Mouse (Mus musculus) hindbrain, embryonic 15.5 days (tissue): Measurements from ENCODE around the gene Aebp2. TPM values are rescaled to one million over a fixed set of nuclear protein-coding genes. Genes with fewer than 3 reads are reported as not detected.
A peak's percentile ranks its signal among the peaks of the same experiment; 100 is the strongest.
"Not testable (repeated sequence)": the region's sequence is repeated elsewhere in the genome, so short reads cannot be mapped to it uniquely, and the experiment has no call there.

Source experiments
- ATAC-seq: fragments of 200-750 bp; cut with Nextera tagmentation; 2 replicates; pipeline ENCODE4 v1.8.0; 2017; ENCODE audit warnings: low read depth, moderate number of reproducible peaks, moderate TSS enrichment; ENCODE audit not compliant: low FRiP score
- H3K27ac ChIP-seq: fragments of 300-500 bp; sonication (generic); replicated peaks from 2 replicates; pipeline ENCODE4 v1.5.1; 2015; ENCODE audit warnings: mild to moderate bottlenecking, inconsistent platforms
- H3K27me3 ChIP-seq: fragments of 300-500 bp; sonication (generic); 2 replicates; pipeline ENCODE4 v1.6.1; 2015; ENCODE audit warnings: control low read depth, inconsistent platforms
- H3K36me3 ChIP-seq: fragments of 300-500 bp; sonication (generic); 2 replicates; pipeline ENCODE4 v1.6.1; 2015; ENCODE audit warnings: control low read depth, inconsistent platforms
- H3K4me1 ChIP-seq: fragments of 300-500 bp; sonication (generic); replicated peaks from 2 replicates; pipeline ENCODE4 v1.6.1; 2015; ENCODE audit warnings: control low read depth, inconsistent platforms
- H3K4me2 ChIP-seq: fragments of 300-500 bp; sonication (generic); 2 replicates; pipeline ENCODE4 v1.6.1; 2015; ENCODE audit warnings: moderate library complexity, mild to moderate bottlenecking, inconsistent platforms
- H3K4me3 ChIP-seq: fragments of 300-500 bp; sonication (generic); 2 replicates; pipeline ENCODE4 v1.5.1; 2015; ENCODE audit warnings: mild to moderate bottlenecking, inconsistent platforms
- H3K9ac ChIP-seq: fragments of 300-500 bp; sonication (generic); 2 replicates; pipeline ENCODE4 v1.6.1; 2015; ENCODE audit warnings: inconsistent platforms
- H3K9me3 ChIP-seq: fragments of 300-500 bp; sonication (generic); 2 replicates; pipeline ENCODE4 v1.6.1; 2016; ENCODE audit warnings: control low read depth, inconsistent platforms
- WGBS: fragments of 180-500 bp; shearing (Covaris S2); methylation state at CpG from one replicate; pipeline ENCODE4 v1.1.7; 2015; 5-methylcytosine and 5-hydroxymethylcytosine counted together
- polyA plus RNA-seq: library from polyadenylated mRNA; unstranded; fragments of >200 nt; fragmentation: Nextera tagmentation; extraction: Ambion mirVana; gene quantifications from 2 replicates; pipeline ENCODE4 v1.2.1, GENCODE M21; 2015

The Aebp2 gene
- polyA plus RNA-seq, 1 experiment from 2014 or later: 8.6 TPM

DNA sequence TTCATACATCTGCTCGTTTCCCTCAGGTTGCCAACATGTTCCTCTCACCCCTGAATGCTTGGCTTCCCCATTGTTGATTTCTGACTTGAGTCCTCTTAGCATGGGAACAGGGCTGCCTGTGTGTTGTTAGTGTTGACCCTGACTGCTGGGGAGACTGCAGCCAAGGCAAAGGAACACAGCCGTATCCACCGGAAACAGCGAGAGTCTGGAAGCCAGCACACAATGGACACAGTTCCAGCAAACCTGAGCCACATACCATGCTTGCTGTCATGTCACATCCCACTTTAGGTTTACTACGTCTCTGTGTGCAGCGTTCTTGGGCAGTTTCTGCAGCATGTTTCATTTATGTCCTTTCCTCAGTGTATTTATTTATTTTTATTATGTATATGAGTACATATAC, 39.8 kb downstream of the Aebp2 start:
- WGBS: 66% methylated on average over 6 of the region's 6 CpGs
- H3K4me1 ChIP-seq: peaks cover 17% of the 10 kb centered on the region
- no peak for ATAC-seq
- no peaks in the 10 kb centered on the region for H3K27me3 ChIP-seq
- H3K9me3 ChIP-seq: no peaks in the 10 kb centered on the region
- no peak overlapping the region for H3K9ac ChIP-seq
- no peak overlapping the region for H3K27ac ChIP-seq
- H3K36me3 ChIP-seq: no peaks in the 10 kb centered on the region
- H3K4me2 ChIP-seq: no peak overlapping the region
- no peak overlapping the region for H3K4me3 ChIP-seq

DNA sequence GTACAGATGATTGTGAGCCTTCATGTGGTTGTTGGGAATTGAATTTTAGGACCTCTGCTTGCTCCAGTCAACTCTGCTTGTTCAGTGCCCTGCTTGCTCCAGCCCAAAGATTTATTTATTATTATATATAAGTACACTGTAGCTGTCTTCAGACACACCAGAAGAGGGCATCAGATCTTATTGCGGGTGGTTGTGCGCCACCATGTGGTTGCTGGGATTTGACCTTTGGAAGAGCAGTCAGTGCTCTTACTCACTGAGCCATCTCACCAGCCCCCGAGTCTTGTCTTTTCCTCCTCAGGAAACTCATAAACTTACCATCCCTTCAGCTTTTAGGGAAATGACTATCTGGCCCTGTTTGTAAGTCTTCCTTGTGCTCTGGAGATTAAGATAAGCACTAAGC, 40.2 kb downstream of the Aebp2 start:
- peaks cover 21% of the 10 kb centered on the region for H3K4me1 ChIP-seq
- H3K36me3 ChIP-seq, H3K4me2 ChIP-seq, H3K9ac ChIP-seq, H3K9me3 ChIP-seq, H3K27me3 ChIP-seq, H3K4me3 ChIP-seq, ATAC-seq, H3K27ac ChIP-seq: not testable (repeated sequence)
- WGBS: 50% methylated on average over 3 of the region's 3 CpGs

DNA sequence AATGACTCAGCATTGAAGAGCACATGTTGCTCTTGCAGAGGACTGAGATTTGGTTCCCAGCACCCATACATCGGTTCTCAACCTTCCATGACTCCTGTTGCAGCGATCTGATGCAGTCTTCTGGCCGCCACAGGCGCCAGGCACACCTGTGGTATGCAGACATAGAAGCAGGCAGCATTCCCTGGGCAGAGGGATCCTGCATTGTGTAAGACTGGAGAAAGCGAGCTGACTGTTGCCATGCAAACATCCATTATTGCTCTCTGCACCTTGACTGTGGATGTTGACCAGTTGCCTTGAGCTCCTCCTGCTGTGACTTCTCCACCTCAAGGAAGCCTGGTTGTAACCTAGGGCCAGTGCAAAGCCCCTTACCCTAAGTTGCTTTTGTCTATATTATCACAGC, 42.1 kb downstream of the Aebp2 start:
- no peak overlapping the region for H3K27ac ChIP-seq

DNA sequence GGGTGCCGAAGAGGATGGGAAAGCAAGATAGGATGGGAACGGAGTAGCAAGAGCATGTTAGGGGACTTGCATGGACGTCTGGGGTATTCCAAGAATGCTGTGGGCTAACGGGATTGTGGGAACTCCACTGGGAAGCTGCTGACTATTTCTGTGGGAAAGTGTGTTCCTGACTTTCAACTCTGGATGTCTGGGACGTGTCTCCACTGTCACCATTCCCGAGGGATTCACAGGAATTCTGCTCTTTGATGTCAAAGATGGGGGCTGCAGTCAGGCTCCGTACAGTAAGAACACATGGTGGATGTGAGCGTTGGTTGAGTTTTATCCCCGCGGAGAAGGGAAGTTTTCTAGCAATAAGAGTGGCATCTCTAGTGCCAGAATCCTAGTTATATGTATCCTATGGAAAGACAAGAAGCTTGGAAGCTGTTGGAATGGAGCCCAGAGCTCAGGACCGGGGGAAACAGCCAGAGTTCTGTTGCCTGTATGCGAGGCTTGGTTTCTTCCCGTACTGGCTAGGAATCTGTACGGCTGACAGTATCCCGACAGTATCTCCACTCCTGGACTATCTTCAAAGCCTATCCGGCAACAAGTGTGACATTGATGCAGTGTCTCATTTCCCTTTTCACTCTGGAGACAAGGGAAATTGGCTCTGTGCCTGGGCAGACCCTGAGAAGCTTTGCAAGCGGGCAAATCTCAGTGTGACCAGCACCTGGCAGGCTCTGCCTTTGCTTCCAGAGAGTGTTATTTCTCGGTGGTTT, 44.2 kb downstream of the Aebp2 start:
- H3K9me3 ChIP-seq: no peaks in the 10 kb centered on the region
- H3K27ac ChIP-seq: peak overlapping the region; percentile 73
- 36% methylated on average over 18 of the region's 18 CpGs for WGBS
- peak; percentile 72 for ATAC-seq
- H3K27me3 ChIP-seq: no peaks in the 10 kb centered on the region
- no peak overlapping the region for H3K9ac ChIP-seq
- H3K4me1 ChIP-seq: peaks cover 21% of the 10 kb centered on the region
- peak overlapping the region; percentile 37 for H3K4me2 ChIP-seq
- no peak overlapping the region for H3K4me3 ChIP-seq
- no peaks in the 10 kb centered on the region for H3K36me3 ChIP-seq

More for the DNA sequence above, 42.1 kb downstream of the Aebp2 start:
- H3K4me3 ChIP-seq: no peak overlapping the region
- peaks cover 21% of the 10 kb centered on the region for H3K4me1 ChIP-seq
- no peak overlapping the region for H3K9ac ChIP-seq
- H3K27me3 ChIP-seq: no peaks in the 10 kb centered on the region
- H3K9me3 ChIP-seq: no peaks in the 10 kb centered on the region
- no peak for ATAC-seq
- H3K4me2 ChIP-seq: no peak overlapping the region
- WGBS: 83% methylated on average over 5 of the region's 5 CpGs
- H3K36me3 ChIP-seq: no peaks in the 10 kb centered on the region

DNA sequence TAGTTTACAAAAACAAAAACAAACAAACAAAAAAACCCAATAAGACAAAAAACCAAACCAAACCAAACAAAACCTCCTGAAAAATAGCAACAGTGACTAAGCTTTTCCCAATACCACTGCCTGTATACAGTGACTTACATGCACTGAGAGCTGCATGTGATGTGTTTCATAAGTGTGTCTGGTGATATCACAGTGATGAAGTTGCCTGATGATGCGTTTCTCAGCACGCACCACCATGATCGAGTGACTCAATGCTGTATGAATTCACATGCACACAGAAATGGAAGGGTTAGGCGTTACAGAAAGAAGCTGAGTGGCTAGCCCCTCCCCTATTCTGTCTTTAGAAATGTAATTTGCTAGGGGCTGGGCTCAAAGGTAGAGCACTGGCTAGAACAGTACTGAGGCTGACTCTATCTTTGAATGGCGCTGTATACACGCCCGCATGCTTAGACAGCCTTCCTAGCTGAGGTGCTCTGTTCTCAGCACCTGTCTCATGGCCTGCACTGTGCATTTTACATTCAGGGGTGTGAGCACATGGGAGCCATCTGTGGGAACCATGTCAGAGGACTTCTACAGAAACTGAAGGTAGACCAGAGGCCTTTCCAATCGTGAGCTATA, 44.9 kb downstream of the Aebp2 start:
- ATAC-seq: peak; percentile 50; the same call in 1 of the 2 replicates
- Histone ChIP-seq H3K4me2 (no peak overlapping the region), H3K27me3 (no peaks in the 10 kb centered on the region), H3K9me3 (no peaks in the 10 kb centered on the region), H3K27ac (peak overlapping the region; percentile 73), H3K4me1 (peaks cover 21% of the 10 kb centered on the region), H3K4me3 (no peak overlapping the region), H3K36me3 (no peaks in the 10 kb centered on the region), H3K9ac (no peak overlapping the region)
- 80% methylated on average over 8 of the region's 8 CpGs for WGBS

DNA sequence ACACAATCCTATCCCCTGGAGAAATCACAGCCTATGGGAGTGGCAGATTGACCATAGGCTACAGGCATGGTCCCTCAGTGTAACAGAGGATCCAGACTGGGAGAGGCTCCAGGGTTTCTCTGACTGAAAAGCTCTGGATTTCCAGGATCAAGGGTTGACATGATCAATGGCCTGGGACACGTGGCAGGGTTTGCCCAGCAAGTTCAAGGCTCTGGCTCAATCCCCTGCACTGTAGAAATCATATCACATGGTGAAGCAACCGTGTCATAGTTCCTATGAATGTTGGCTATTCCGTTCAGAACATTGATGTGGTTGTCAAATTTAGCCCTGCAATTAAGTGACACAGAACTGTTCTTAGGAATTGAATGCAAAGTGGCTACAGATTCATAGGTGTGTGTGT, 52.0 kb downstream of the Aebp2 start:
- H3K27ac ChIP-seq: no peak overlapping the region
- H3K9me3 ChIP-seq: no peaks in the 10 kb centered on the region
- H3K9ac ChIP-seq: no peak overlapping the region
- 65% methylated on average over 3 of the region's 3 CpGs for WGBS
- H3K4me3 ChIP-seq: no peak overlapping the region
- no peak overlapping the region for H3K4me2 ChIP-seq
- no peak for ATAC-seq
- H3K27me3 ChIP-seq: no peaks in the 10 kb centered on the region
- H3K4me1 ChIP-seq: peaks cover 27% of the 10 kb centered on the region
- H3K36me3 ChIP-seq: no peaks in the 10 kb centered on the region

DNA sequence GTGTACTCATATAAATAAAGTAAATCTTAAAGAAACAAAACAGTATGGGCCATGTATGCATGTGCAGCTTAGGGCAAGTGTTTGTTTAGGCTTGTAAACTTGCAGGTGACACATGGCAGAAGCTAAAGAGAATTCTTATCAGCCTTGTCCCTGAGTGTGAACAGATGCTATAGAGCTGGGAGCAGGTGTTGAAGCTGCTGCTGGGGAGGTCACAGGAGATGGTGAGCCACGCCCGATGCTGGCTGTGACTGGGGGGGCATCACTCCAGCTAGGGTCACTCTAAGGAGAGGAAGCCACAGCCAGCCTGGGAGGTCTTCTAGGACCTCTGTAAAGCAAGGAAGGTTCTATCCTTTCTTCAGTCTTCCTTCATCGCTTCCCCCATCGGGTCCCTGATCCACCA, 53.6 kb downstream of the Aebp2 start:
- Histone ChIP-seq H3K27ac (no peak overlapping the region), H3K27me3 (no peaks in the 10 kb centered on the region), H3K9me3 (no peaks in the 10 kb centered on the region), H3K4me1 (peaks cover 28% of the 10 kb centered on the region), H3K9ac (no peak overlapping the region), H3K4me2 (no peak overlapping the region), H3K36me3 (no peaks in the 10 kb centered on the region), H3K4me3 (no peak overlapping the region)
- WGBS: 92% methylated on average over 4 of the region's 4 CpGs
- ATAC-seq: no peak

DNA sequence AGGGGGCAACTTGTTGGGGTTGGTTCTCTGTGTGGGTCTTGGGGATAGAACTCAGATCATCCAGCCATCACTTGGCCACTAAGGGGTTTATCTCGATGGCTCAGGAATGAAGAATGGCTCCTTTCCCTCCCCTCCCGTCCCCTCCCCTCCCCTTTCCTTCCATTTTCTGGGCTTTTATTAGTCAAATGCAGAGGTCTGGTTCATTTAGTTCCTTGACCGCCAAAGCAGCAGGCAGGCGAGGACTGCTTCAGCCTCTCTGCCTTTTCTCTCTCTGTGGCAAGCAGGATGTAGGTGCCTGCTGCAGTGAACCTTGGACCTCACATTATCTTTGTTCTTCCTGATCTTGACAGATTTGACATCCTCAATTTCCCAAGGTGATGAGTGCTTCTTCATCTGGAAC, 54.6 kb downstream of the Aebp2 start:
- no peak for ATAC-seq
- WGBS: 17% methylated on average over 4 of the region's 4 CpGs
- Histone ChIP-seq H3K36me3 (no peaks in the 10 kb centered on the region), H3K4me1 (peaks cover 28% of the 10 kb centered on the region), H3K27ac (no peak overlapping the region), H3K4me3 (no peak overlapping the region), H3K9ac (no peak overlapping the region), H3K27me3 (no peaks in the 10 kb centered on the region), H3K4me2 (no peak overlapping the region), H3K9me3 (no peaks in the 10 kb centered on the region)

DNA sequence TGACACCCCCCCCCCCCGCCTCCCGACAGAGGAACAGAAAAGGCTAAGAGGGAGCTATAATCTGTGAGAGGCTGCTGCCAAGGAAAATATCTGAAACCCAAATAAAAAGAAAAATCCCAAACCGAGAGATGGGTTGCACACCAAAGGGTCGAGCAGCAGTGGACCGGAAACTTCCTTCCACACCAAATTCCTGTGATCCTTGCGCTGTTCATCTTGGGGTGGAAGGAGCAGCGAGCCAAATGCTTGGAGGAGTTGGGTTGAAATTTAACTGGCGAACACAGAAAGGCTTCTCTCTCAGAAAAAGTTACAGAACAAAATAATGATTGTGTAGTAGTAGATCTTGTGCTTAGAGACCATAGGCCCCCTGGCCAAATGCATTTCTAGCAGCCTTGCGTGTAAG, 55.5 kb downstream of the Aebp2 start:
- 59% methylated on average over 9 of the region's 9 CpGs for WGBS
- no peak overlapping the region for H3K4me3 ChIP-seq
- H3K9me3 ChIP-seq: no peaks in the 10 kb centered on the region
- H3K27me3 ChIP-seq: no peaks in the 10 kb centered on the region
- H3K9ac ChIP-seq: no peak overlapping the region
- no peak overlapping the region for H3K4me2 ChIP-seq
- no peaks in the 10 kb centered on the region for H3K36me3 ChIP-seq
- peaks cover 31% of the 10 kb centered on the region for H3K4me1 ChIP-seq
- ATAC-seq: no peak
- peak overlapping the region; percentile 32; the same call in 1 of the 2 replicates for H3K27ac ChIP-seq

DNA sequence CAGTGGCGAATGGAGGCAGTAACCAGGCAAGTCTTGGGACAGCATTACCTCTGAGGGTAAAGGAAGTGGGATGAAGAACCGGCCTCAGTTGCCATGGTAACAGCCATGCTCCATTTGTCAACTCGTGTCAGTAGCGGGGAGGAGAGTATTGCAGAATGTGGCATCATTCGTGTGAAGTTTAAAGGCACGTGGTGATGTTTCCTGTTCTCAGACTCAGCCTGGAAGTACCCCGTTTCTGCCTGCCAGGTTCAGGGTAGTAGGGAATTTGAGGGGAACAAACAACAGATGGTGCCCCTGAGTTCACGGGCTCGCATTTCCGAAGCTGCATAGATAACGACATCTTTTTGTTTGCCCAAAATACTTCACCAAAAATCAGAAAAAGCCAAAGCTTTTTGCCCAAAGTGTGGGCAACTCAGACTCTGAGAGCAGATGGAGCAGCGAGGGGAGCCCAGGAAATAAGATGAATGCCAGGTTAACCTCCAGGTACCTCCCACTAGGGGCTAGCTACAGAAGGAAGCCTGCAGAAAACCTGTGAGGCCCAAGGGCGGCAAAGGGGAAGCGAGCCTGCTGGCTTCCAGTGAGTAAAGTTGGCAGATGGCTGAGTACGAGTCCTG, 56.3 kb downstream of the Aebp2 start:
- Histone ChIP-seq H3K4me3 (no peak overlapping the region), H3K9me3 (no peaks in the 10 kb centered on the region), H3K4me1 (peaks cover 32% of the 10 kb centered on the region), H3K4me2 (peak overlapping the region; percentile 13; the same call in 1 of the 2 replicates), H3K36me3 (no peaks in the 10 kb centered on the region), H3K27me3 (no peaks in the 10 kb centered on the region), H3K27ac (0 out of 2 replicates have a peak overlapping the region, but pooled peaks have one; percentile 32), H3K9ac (no peak overlapping the region)
- peak; percentile 80 for ATAC-seq
- 12% methylated on average over 15 of the region's 15 CpGs for WGBS

DNA sequence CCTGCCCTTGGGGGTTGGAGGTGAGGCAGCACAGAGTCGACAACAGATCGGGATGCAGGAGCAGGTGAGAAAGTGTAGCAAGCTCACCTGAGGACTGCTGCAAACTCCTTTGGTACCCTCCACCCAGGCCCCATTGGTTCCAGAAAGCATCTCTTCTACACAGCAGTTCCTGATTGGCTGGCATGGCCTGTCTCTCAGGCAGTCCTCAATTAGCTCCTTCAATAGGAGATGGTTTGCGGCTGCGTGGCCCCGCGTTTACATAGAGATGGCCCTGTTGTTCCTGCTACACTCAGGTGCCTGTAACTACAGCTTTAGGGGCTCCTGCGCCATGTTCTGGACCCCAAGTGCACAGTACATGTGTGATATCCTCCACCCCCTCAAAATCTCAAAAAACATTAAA, 58.2 kb downstream of the Aebp2 start:
- ATAC-seq: no peak
- H3K27ac ChIP-seq: no peak overlapping the region
- no peaks in the 10 kb centered on the region for H3K27me3 ChIP-seq
- no peaks in the 10 kb centered on the region for H3K9me3 ChIP-seq
- H3K4me2 ChIP-seq: no peak overlapping the region
- H3K9ac ChIP-seq: no peak overlapping the region
- H3K36me3 ChIP-seq: no peaks in the 10 kb centered on the region
- WGBS: 41% methylated on average over 7 of the region's 7 CpGs
- H3K4me1 ChIP-seq: peaks cover 32% of the 10 kb centered on the region
- no peak overlapping the region for H3K4me3 ChIP-seq

DNA sequence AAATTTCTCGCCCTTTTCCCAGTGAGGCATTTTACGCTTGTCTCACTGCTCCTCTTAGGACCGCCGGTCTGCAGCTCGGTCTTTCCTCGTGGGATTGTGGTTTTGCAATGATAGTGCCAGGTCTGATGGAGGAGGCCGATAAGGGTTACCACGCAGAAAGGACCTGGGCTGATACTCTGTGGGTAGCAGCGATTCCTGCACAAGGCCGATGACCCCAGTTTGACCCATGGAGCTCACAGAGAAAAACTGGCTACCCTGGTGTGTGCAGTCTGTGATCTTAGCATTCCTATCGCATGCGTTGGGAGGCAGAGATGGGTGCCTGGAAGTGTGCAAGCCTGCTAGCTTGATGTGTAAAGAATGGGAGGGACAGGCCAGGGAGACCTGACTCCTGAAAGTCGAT, 60.4 kb downstream of the Aebp2 start:
- H3K27me3 ChIP-seq: no peaks in the 10 kb centered on the region
- no peaks in the 10 kb centered on the region for H3K9me3 ChIP-seq
- no peak overlapping the region for H3K9ac ChIP-seq
- no peak overlapping the region for H3K4me3 ChIP-seq
- peaks cover 22% of the 10 kb centered on the region for H3K4me1 ChIP-seq
- ATAC-seq: no peak
- H3K4me2 ChIP-seq: no peak overlapping the region
- no peaks in the 10 kb centered on the region for H3K36me3 ChIP-seq
- no peak overlapping the region for H3K27ac ChIP-seq
- 41% methylated on average over 13 of the region's 13 CpGs for WGBS
